9 mouse cellular contexts compared by ENCODE assay signal in the genomic region with DNA sequence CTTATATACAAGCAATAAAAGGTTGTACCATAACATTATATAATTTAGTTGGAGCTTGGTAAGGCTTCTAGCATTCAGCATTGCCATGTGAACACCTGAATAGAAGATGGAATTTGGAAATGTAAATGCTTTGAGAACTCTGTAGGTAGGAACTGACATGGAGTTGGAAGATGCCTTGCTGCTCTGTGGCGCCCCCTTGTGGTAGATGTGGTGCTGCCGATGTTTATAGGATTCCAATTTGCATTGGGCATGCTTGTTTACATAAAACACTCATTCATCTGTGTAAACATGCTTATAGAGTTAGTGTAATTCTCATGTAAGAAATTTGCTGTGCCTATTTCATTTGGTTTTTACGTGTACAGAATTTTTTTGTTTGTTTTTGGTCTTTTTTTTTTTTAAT.
DNase-seq lines count a peak whose midpoint lies in the region; ATAC-seq and TF ChIP-seq lines count a peak whose summit lies in the region.
"Had no signal": no experiment of that assay in that cellular context is flagged by ENCODE, and none has a peak within 500 bp of the region (broad histone marks: within the 10 kb centered on the region; RNA-seq: fewer than 3 reads in every experiment).

No protein-coding gene starts in this region.

- H3K27me3 ChIP-seq in hindbrain, embryonic 10.5 days (ENCODE audit: insufficient read depth, poor library complexity, severe bottlenecking), result no peaks in the 10 kb centered on the region
- no peaks in the 10 kb centered on the region for H3K27me3 ChIP-seq in hindbrain, embryonic 12.5 days
- H3K27me3 ChIP-seq: liver, embryonic 15.5 days had no signal

- H3K4me1 ChIP-seq in hindbrain, embryonic 10.5 days (replicated peaks), result peaks cover 59% of the 10 kb centered on the region
- peaks cover 41% of the 10 kb centered on the region for H3K4me1 ChIP-seq in hindbrain, embryonic 12.5 days
- peaks cover 13% of the 10 kb centered on the region for H3K4me1 ChIP-seq in embryonic fibroblast, embryonic 13.5 days (ENCODE audit: control insufficient read depth, insufficient read depth, low read length)

- ATAC-seq in hindbrain, embryonic 12.5 days (ENCODE audit: low FRiP score), result no peak

- H3K9me3 ChIP-seq in hindbrain, embryonic 10.5 days, result no peaks in the 10 kb centered on the region
- no peaks in the 10 kb centered on the region for H3K9me3 ChIP-seq in hindbrain, embryonic 12.5 days (replicated peaks)
- H3K9me3 ChIP-seq: liver, embryonic 15.5 days had no signal

- H3K4me3 ChIP-seq in hindbrain, embryonic 10.5 days, result no peak overlapping the region
- no peak overlapping the region for H3K4me3 ChIP-seq in hindbrain, embryonic 12.5 days
- no peak overlapping the region for H3K4me3 ChIP-seq in embryonic fibroblast, embryonic 13.5 days (ENCODE audit: insufficient read depth, low read length)
- H3K4me3 ChIP-seq: liver, embryonic 15.5 days had no signal

- peak; percentile 81 for DNase-seq in hindbrain, embryonic 10.5 days (ENCODE audit: low spot score)
- peak; percentile 92 for DNase-seq in CD4-positive, CD25-positive, alpha-beta regulatory T cell, adult 2 months (ENCODE audit: low read depth, low spot score)
- DNase-seq in adrenal gland, postnatal 4 days (ENCODE audit: low spot score in 2 of 2), result peak; percentile 62 to 65
- peak; percentile 89 for DNase-seq in kidney, postnatal 4 days
- DNase-seq in lung, postnatal 4 days, result peak; percentile 62 to 86
- peak; percentile 30 to 53 for DNase-seq in thymus, adult 18-20 months

- H3K4me2 ChIP-seq in hindbrain, embryonic 12.5 days (replicated peaks), result no peak overlapping the region

- H3K27ac ChIP-seq in hindbrain, embryonic 10.5 days, result no peak overlapping the region
- H3K27ac ChIP-seq in hindbrain, embryonic 12.5 days, result no peak overlapping the region
- H3K27ac ChIP-seq in embryonic fibroblast, embryonic 13.5 days (ENCODE audit: insufficient read depth, low read length), result no peak overlapping the region

- WGBS in hindbrain, embryonic 10.5 days, result 27% methylated on average over 3 of the region's 3 CpGs
- WGBS in hindbrain, embryonic 12.5 days, result 30% methylated on average over 3 of the region's 3 CpGs

- TF ChIP-seq CTCF in embryonic fibroblast, embryonic 13.5 days (IDR thresholded peaks at IDR 0.05; ENCODE audit: borderline replicate concordance, insufficient read depth, low read length), result peak; percentile 80

- no peaks in the 10 kb centered on the region for H3K36me3 ChIP-seq in hindbrain, embryonic 10.5 days
- no peaks in the 10 kb centered on the region for H3K36me3 ChIP-seq in hindbrain, embryonic 12.5 days
- H3K36me3 ChIP-seq: liver, embryonic 15.5 days had no signal

- H3K9ac ChIP-seq in hindbrain, embryonic 12.5 days, result no peak overlapping the region
- H3K9ac ChIP-seq: liver, embryonic 15.5 days had no signal

- no peak for TF ChIP-seq POLR2A in embryonic fibroblast, embryonic 13.5 days (IDR thresholded peaks at IDR 0.05; ENCODE audit: low read depth, low read length)

Comparison
In these comparisons a context has a peak if more than half of its experiments do, and no peak if none do; other contexts are left out.
1. DNase-seq: peak in every context shown above with its lines; median percentile 92 in CD4-positive, CD25-positive, alpha-beta regulatory T cell, adult 2 months; 89 in kidney, postnatal 4 days; 81 in hindbrain, embryonic 10.5 days; 74 in lung, postnatal 4 days; 64 in adrenal gland, postnatal 4 days; 42 in thymus, adult 18-20 months.